Mouse (Mus musculus) intestine, embryonic 15.5 days (tissue): ENCODE data around the gene Fam129b. TPM values are rescaled to one million over a fixed set of nuclear protein-coding genes. Genes with fewer than 3 reads are reported as not detected.
A peak's percentile ranks its signal among the peaks of the same experiment; 100 is the strongest.

Source experiments
- ATAC-seq: fragments of 200-750 bp; cut with Nextera tagmentation; 2 replicates; pipeline ENCODE4 v1.8.0; 2017; ENCODE audit warnings: moderate TSS enrichment, moderate library complexity
- H3K27ac ChIP-seq: fragments of 300-500 bp; sonication (generic); 2 replicates; pipeline ENCODE4 v1.5.1; 2015; ENCODE audit warnings: mild to moderate bottlenecking, inconsistent platforms
- H3K27me3 ChIP-seq: fragments of 300-500 bp; sonication (generic); replicated peaks from 2 replicates; pipeline ENCODE4 v1.6.1; 2015; ENCODE audit warnings: inconsistent platforms
- H3K36me3 ChIP-seq: fragments of 300-500 bp; sonication (generic); 2 replicates; pipeline ENCODE4 v1.6.1; 2015; ENCODE audit warnings: inconsistent platforms
- H3K4me1 ChIP-seq: fragments of 300-500 bp; sonication (generic); replicated peaks from 2 replicates; pipeline ENCODE4 v1.6.1; 2015; ENCODE audit warnings: inconsistent platforms
- H3K4me2 ChIP-seq: fragments of 300-500 bp; sonication (generic); replicated peaks from 2 replicates; pipeline ENCODE4 v1.6.1; 2015; ENCODE audit warnings: mild to moderate bottlenecking, inconsistent platforms
- H3K4me3 ChIP-seq: fragments of 300-500 bp; sonication (generic); replicated peaks from 2 replicates; pipeline ENCODE4 v1.5.1; 2015; ENCODE audit warnings: inconsistent platforms
- H3K9ac ChIP-seq: fragments of 300-500 bp; sonication (generic); 2 replicates; pipeline ENCODE4 v1.6.1; 2015; ENCODE audit warnings: inconsistent platforms
- H3K9me3 ChIP-seq: fragments of 300-500 bp; sonication (generic); 2 replicates; pipeline ENCODE4 v1.6.1; 2016; ENCODE audit warnings: inconsistent platforms
- WGBS: fragments of 180-500 bp; shearing (Covaris S2); methylation state at CpG from one replicate; pipeline ENCODE4 v1.1.7; 2015; 5-methylcytosine and 5-hydroxymethylcytosine counted together
- polyA plus RNA-seq: library from polyadenylated mRNA; unstranded; fragments of >200 nt; fragmentation: Nextera tagmentation; extraction: Ambion mirVana; gene quantifications from 2 replicates; pipeline ENCODE4 v1.2.1, GENCODE M21; 2015

Fam129b gene
- polyA plus RNA-seq, 1 experiment from 2014 or later, result 40.4 TPM

GRCm38 (mm10) chr2:32867354-32867753, 8.6 kb upstream of the Fam129b start:
- H3K9ac ChIP-seq, result no peak overlapping the region
- H3K27me3 ChIP-seq, result no peaks in the 10 kb centered on the region
- no peak overlapping the region for H3K4me2 ChIP-seq
- peaks cover 7% of the 10 kb centered on the region; the same call in 1 of the 2 replicates for H3K4me1 ChIP-seq
- ATAC-seq, result no peak
- 85% methylated on average over 4 of the region's 4 CpGs for WGBS
- no peak overlapping the region for H3K4me3 ChIP-seq
- no peaks in the 10 kb centered on the region for H3K9me3 ChIP-seq
- H3K36me3 ChIP-seq, result no peaks in the 10 kb centered on the region
- no peak overlapping the region for H3K27ac ChIP-seq

- H3K27ac ChIP-seq, result 0 out of 2 replicates have a peak overlapping the region, but pooled peaks have one; percentile 44
- no peak overlapping the region for H3K4me2 ChIP-seq
- H3K9me3 ChIP-seq, result no peaks in the 10 kb centered on the region
- H3K27me3 ChIP-seq, result no peaks in the 10 kb centered on the region
- no peak overlapping the region for H3K4me3 ChIP-seq
- no peak overlapping the region for H3K9ac ChIP-seq
- H3K36me3 ChIP-seq, result no peaks in the 10 kb centered on the region
- 44% methylated on average over 6 of the region's 6 CpGs for WGBS
- peaks cover 20% of the 10 kb centered on the region for H3K4me1 ChIP-seq
- no peak for ATAC-seq
Observed at GRCm38 (mm10) chr2:32869721-32870274, 6.1 kb upstream of the Fam129b start.

- peaks cover 26% of the 10 kb centered on the region for H3K4me1 ChIP-seq
- H3K27me3 ChIP-seq, result no peaks in the 10 kb centered on the region
- H3K27ac ChIP-seq, result peak overlapping the region; percentile 60; the same call in 1 of the 2 replicates
- no peak overlapping the region for H3K4me2 ChIP-seq
- no peaks in the 10 kb centered on the region for H3K36me3 ChIP-seq
- WGBS, result 43% methylated on average over 8 of the region's 8 CpGs
- no peak overlapping the region for H3K9ac ChIP-seq
- ATAC-seq, result peak; percentile 54
- H3K4me3 ChIP-seq, result no peak overlapping the region
- H3K9me3 ChIP-seq, result no peaks in the 10 kb centered on the region
Observed at GRCm38 (mm10) chr2:32870275-32871100, 5.4 kb upstream of the Fam129b start.

GRCm38 (mm10) chr2:32874070-32874469, 1.8 kb upstream of the Fam129b start:
- H3K27me3 ChIP-seq, result no peaks in the 10 kb centered on the region
- H3K36me3 ChIP-seq, result no peaks in the 10 kb centered on the region
- peaks cover 49% of the 10 kb centered on the region for H3K4me1 ChIP-seq
- H3K9me3 ChIP-seq, result no peaks in the 10 kb centered on the region
- WGBS, result 59% methylated on average over 3 of the region's 3 CpGs
- H3K9ac ChIP-seq, result no peak overlapping the region
- peak overlapping the region; percentile 90; the same call in 1 of the 2 replicates for H3K4me2 ChIP-seq
- H3K27ac ChIP-seq, result peak overlapping the region; percentile 41
- no peak overlapping the region for H3K4me3 ChIP-seq
- ATAC-seq, result no peak

- peak; percentile 1; the same call in 1 of the 2 replicates for ATAC-seq
- Histone ChIP-seq H3K27ac (peak overlapping the region; percentile 83), H3K4me1 (peaks cover 52% of the 10 kb centered on the region), H3K9me3 (no peaks in the 10 kb centered on the region), H3K36me3 (no peaks in the 10 kb centered on the region), H3K27me3 (no peaks in the 10 kb centered on the region), H3K4me3 (peak overlapping the region; percentile 74), H3K4me2 (peak overlapping the region; percentile 90), H3K9ac (peak overlapping the region; percentile 78)
- 10% methylated on average over 15 of the region's 15 CpGs for WGBS
Observed at GRCm38 (mm10) chr2:32874951-32875674, 801 bp upstream of the Fam129b start.

- Histone ChIP-seq H3K9me3 (no peaks in the 10 kb centered on the region), H3K36me3 (no peaks in the 10 kb centered on the region), H3K4me3 (peak overlapping the region; percentile 74), H3K27me3 (no peaks in the 10 kb centered on the region), H3K4me1 (peaks cover 63% of the 10 kb centered on the region), H3K27ac (peak overlapping the region; percentile 83), H3K4me2 (peak overlapping the region; percentile 90), H3K9ac (peak overlapping the region; percentile 78)
- WGBS, result 2% methylated on average over 20 of the region's 20 CpGs
- peak; percentile 47 for ATAC-seq
Observed at GRCm38 (mm10) chr2:32876490-32877302, 782 bp downstream of the Fam129b start.

GRCm38 (mm10) chr2:32877303-32877702, 1.4 kb downstream of the Fam129b start:
- WGBS, result 23% methylated on average over 5 of the region's 5 CpGs
- Histone ChIP-seq H3K4me3 (peak overlapping the region; percentile 74), H3K36me3 (no peaks in the 10 kb centered on the region), H3K9me3 (no peaks in the 10 kb centered on the region), H3K27ac (peak overlapping the region; percentile 83), H3K27me3 (no peaks in the 10 kb centered on the region), H3K4me1 (peaks cover 69% of the 10 kb centered on the region), H3K9ac (peak overlapping the region; percentile 78), H3K4me2 (peak overlapping the region; percentile 90)
- ATAC-seq, result no peak

GRCm38 (mm10) chr2:32877761-32878393, 2.0 kb downstream of the Fam129b start:
- peaks cover 73% of the 10 kb centered on the region for H3K4me1 ChIP-seq
- H3K9ac ChIP-seq, result peak overlapping the region; percentile 78
- H3K27ac ChIP-seq, result 0 out of 2 replicates have a peak overlapping the region, but pooled peaks have one; percentile 83
- no peaks in the 10 kb centered on the region for H3K9me3 ChIP-seq
- H3K36me3 ChIP-seq, result no peaks in the 10 kb centered on the region
- 49% methylated on average over 6 of the region's 6 CpGs for WGBS
- no peak for ATAC-seq
- peak overlapping the region; percentile 74 for H3K4me3 ChIP-seq
- H3K27me3 ChIP-seq, result no peaks in the 10 kb centered on the region
- H3K4me2 ChIP-seq, result peak overlapping the region; percentile 90

- H3K9ac ChIP-seq, result peak overlapping the region; percentile 78; the same call in 1 of the 2 replicates
Observed at GRCm38 (mm10) chr2:32878396-32878795, 2.5 kb downstream of the Fam129b start.

GRCm38 (mm10) chr2:32879593-32879992, 3.7 kb downstream of the Fam129b start:
- H3K4me1 ChIP-seq, result peaks cover 72% of the 10 kb centered on the region
- H3K4me3 ChIP-seq, result no peak overlapping the region
- no peaks in the 10 kb centered on the region for H3K9me3 ChIP-seq
- 0 out of 2 replicates have a peak overlapping the region, but pooled peaks have one; percentile 90 for H3K4me2 ChIP-seq
- no peak for ATAC-seq
- WGBS, result 79% methylated on average over 5 of the region's 5 CpGs
- no peaks in the 10 kb centered on the region for H3K36me3 ChIP-seq
- H3K9ac ChIP-seq, result no peak overlapping the region
- H3K27me3 ChIP-seq, result no peaks in the 10 kb centered on the region
- H3K27ac ChIP-seq, result no peak overlapping the region

More at GRCm38 (mm10) chr2:32878396-32878795, 2.5 kb downstream of the Fam129b start:
- H3K4me1 ChIP-seq, result peaks cover 77% of the 10 kb centered on the region
- H3K4me2 ChIP-seq, result peak overlapping the region; percentile 90
- peak overlapping the region; percentile 74; the same call in 1 of the 2 replicates for H3K4me3 ChIP-seq
- no peaks in the 10 kb centered on the region for H3K36me3 ChIP-seq
- 58% methylated on average over 3 of the region's 3 CpGs for WGBS
- no peaks in the 10 kb centered on the region for H3K9me3 ChIP-seq
- no peak overlapping the region for H3K27ac ChIP-seq
- H3K27me3 ChIP-seq, result no peaks in the 10 kb centered on the region
- no peak for ATAC-seq

GRCm38 (mm10) chr2:32881054-32881453, 5.1 kb downstream of the Fam129b start:
- peak overlapping the region; percentile 24; the same call in 1 of the 2 replicates for H3K4me2 ChIP-seq
- H3K4me3 ChIP-seq, result no peak overlapping the region
- no peak for ATAC-seq
- peak overlapping the region; percentile 24; the same call in 1 of the 2 replicates for H3K9ac ChIP-seq
- H3K4me1 ChIP-seq, result peaks cover 71% of the 10 kb centered on the region
- H3K9me3 ChIP-seq, result no peaks in the 10 kb centered on the region
- H3K27ac ChIP-seq, result peak overlapping the region; percentile 84
- WGBS, result 44% methylated on average over 6 of the region's 6 CpGs
- H3K36me3 ChIP-seq, result no peaks in the 10 kb centered on the region
- H3K27me3 ChIP-seq, result no peaks in the 10 kb centered on the region
